Mouse (Mus musculus) lung, embryonic 15.5 days (tissue): ENCODE measurements around the gene Tmem91. TPM values are rescaled to one million over a fixed set of nuclear protein-coding genes. Genes with fewer than 3 reads are reported as not detected.

Source experiments
- ATAC-seq: fragments of 200-750 bp; cut with Nextera tagmentation; 2 replicates; pipeline ENCODE4 v1.8.0; 2017; ENCODE audit warnings: moderate number of reproducible peaks, borderline replicate concordance; ENCODE audit not compliant: low FRiP score, low TSS enrichment; ENCODE audit errors: extremely low read depth
- H3K27ac ChIP-seq: fragments of 300-500 bp; sonication (generic); 2 replicates; pipeline ENCODE4 v1.5.1; 2015; ENCODE audit warnings: moderate library complexity, mild to moderate bottlenecking, inconsistent platforms
- H3K27me3 ChIP-seq: fragments of 300-500 bp; sonication (generic); 2 replicates; pipeline ENCODE4 v1.6.1; 2015; ENCODE audit warnings: inconsistent platforms
- H3K36me3 ChIP-seq: fragments of 300-500 bp; sonication (generic); 2 replicates; pipeline ENCODE4 v1.6.1; 2015; ENCODE audit warnings: inconsistent platforms
- H3K4me1 ChIP-seq: fragments of 300-500 bp; sonication (generic); 2 replicates; pipeline ENCODE4 v1.6.1; 2015; ENCODE audit warnings: inconsistent platforms
- H3K4me2 ChIP-seq: fragments of 300-500 bp; sonication (generic); 2 replicates; pipeline ENCODE4 v1.6.1; 2015; ENCODE audit warnings: inconsistent platforms, mild to moderate bottlenecking, moderate library complexity
- H3K4me3 ChIP-seq: fragments of 300-500 bp; sonication (generic); 2 replicates; pipeline ENCODE4 v1.5.1; 2015; ENCODE audit warnings: mild to moderate bottlenecking, inconsistent platforms
- H3K9ac ChIP-seq: fragments of 300-500 bp; sonication (generic); 2 replicates; pipeline ENCODE4 v1.6.1; 2015; ENCODE audit warnings: inconsistent platforms
- H3K9me3 ChIP-seq: fragments of 300-500 bp; sonication (generic); 2 replicates; pipeline ENCODE4 v1.6.1; 2016; ENCODE audit warnings: inconsistent platforms
- WGBS: fragments of 180-500 bp; shearing (Covaris S2); methylation state at CpG from one replicate; pipeline ENCODE4 v1.1.7; 2015; 5-methylcytosine and 5-hydroxymethylcytosine counted together
- polyA plus RNA-seq: library from polyadenylated mRNA; unstranded; fragments of >200 nt; fragmentation: Nextera tagmentation; extraction: Ambion mirVana; gene quantifications from 2 replicates; pipeline ENCODE4 v1.2.1, GENCODE M21; 2015

Tmem91 gene
- polyA plus RNA-seq, 1 experiment from 2014 or later: 2.6 TPM

- ATAC-seq: peak; percentile 96
- under 1% methylated on average over 46 of the region's 46 CpGs for WGBS
- Histone ChIP-seq H3K27ac (peak within 1 kb of the TSS; percentile 86), H3K27me3 (peaks cover 8% of the 10 kb centered on the region), H3K4me2 (peak within 1 kb of the TSS; percentile 57), H3K9me3 (no peaks in the 10 kb centered on the region), H3K36me3 (no peaks in the 10 kb centered on the region), H3K4me1 (peaks cover 25% of the 10 kb centered on the region), H3K9ac (peak within 1 kb of the TSS; percentile 40), H3K4me3 (peak within 1 kb of the TSS; percentile 54)
Observed at GRCm38 (mm10) chr7:25680514-25681258, 5.7 kb upstream of the Tmem91 start, which contains the start of gene B9d2. Gene B9d2, plus strand, starts transcription at chr7:25680780.

GRCm38 (mm10) chr7:25679971-25680370, 5.0 kb upstream of the Tmem91 start:
- 2% methylated on average over 6 of the region's 6 CpGs for WGBS

DNA sequence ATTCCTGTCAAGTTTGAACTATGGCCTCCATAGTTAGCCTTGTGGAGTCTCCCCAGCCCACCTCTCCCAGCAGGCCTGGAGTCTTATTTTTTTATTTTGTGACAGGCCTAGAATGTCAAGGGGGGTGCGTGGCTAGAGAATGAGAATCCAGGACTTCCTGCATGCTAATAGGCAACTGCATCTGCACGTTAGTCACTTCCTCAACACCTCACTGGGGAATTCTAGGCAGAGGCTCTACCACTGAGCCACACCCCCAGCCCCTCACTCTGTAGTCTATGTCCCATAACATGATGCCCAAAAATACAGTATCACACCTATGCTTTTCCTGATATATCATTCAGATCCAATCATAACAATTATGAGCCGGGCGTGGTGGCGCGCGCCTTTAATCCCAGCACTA, 2.0 kb upstream of the Tmem91 start:
- H3K36me3 ChIP-seq: no peaks in the 10 kb centered on the region
- peak overlapping the region; percentile 32; the same call in 1 of the 2 replicates for H3K27ac ChIP-seq
- H3K4me2 ChIP-seq: no peak overlapping the region
- 88% methylated on average over 7 of the region's 7 CpGs for WGBS
- H3K27me3 ChIP-seq: peaks cover 35% of the 10 kb centered on the region
- peaks cover 32% of the 10 kb centered on the region for H3K4me1 ChIP-seq
- no peak for ATAC-seq
- no peak overlapping the region for H3K9ac ChIP-seq
- no peaks in the 10 kb centered on the region for H3K9me3 ChIP-seq
- no peak overlapping the region for H3K4me3 ChIP-seq

More at GRCm38 (mm10) chr7:25679971-25680370, 5.0 kb upstream of the Tmem91 start:
- Histone ChIP-seq H3K27ac (peak overlapping the region; percentile 86), H3K27me3 (peaks cover 15% of the 10 kb centered on the region), H3K4me1 (peaks cover 27% of the 10 kb centered on the region), H3K4me3 (peak overlapping the region; percentile 54), H3K9ac (no peak overlapping the region), H3K36me3 (no peaks in the 10 kb centered on the region), H3K9me3 (no peaks in the 10 kb centered on the region), H3K4me2 (peak overlapping the region; percentile 57)
- ATAC-seq: no peak

GRCm38 (mm10) chr7:25676085-25676781, 1.3 kb upstream of the Tmem91 start:
- peak overlapping the region; percentile 34 for H3K27ac ChIP-seq
- peak; percentile 26; the same call in 1 of the 2 replicates for ATAC-seq

DNA sequence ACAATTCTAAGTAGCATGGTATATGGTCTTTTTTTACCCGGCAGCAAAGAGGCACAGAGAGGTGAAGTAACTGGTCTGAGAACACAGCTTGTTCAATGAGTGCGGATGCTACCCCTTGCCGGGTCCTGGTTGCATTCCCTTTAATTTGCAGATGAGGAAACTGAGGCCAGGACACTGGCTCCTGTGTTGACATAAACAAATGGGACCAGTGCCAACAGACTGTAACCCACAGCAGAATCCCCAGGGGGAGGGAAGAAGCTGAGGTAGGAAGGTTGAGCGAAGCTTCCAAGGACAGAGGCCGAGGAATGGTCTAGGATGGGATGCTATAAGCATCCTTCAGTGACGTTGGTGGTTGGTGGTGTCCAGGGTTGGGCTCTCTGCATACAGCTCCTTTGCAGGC, 439 bp upstream of the Tmem91 start:
- no peak overlapping the region for H3K9ac ChIP-seq
- peaks cover 35% of the 10 kb centered on the region for H3K27me3 ChIP-seq
- peak overlapping the region; percentile 55; the same call in 1 of the 2 replicates for H3K4me2 ChIP-seq
- WGBS: 51% methylated on average over 6 of the region's 6 CpGs
- ATAC-seq: no peak
- no peak overlapping the region for H3K27ac ChIP-seq
- peak overlapping the region; percentile 25; the same call in 1 of the 2 replicates for H3K4me3 ChIP-seq
- H3K4me1 ChIP-seq: peaks cover 26% of the 10 kb centered on the region
- no peaks in the 10 kb centered on the region for H3K36me3 ChIP-seq
- H3K9me3 ChIP-seq: no peaks in the 10 kb centered on the region

More at GRCm38 (mm10) chr7:25676085-25676781, 1.3 kb upstream of the Tmem91 start:
- peaks cover 29% of the 10 kb centered on the region for H3K4me1 ChIP-seq
- H3K9ac ChIP-seq: no peak overlapping the region
- peak overlapping the region; percentile 3; the same call in 1 of the 2 replicates for H3K4me2 ChIP-seq
- no peaks in the 10 kb centered on the region for H3K9me3 ChIP-seq
- H3K36me3 ChIP-seq: no peaks in the 10 kb centered on the region
- no peak overlapping the region for H3K4me3 ChIP-seq
- WGBS: 30% methylated on average over 15 of the region's 15 CpGs
- H3K27me3 ChIP-seq: peaks cover 35% of the 10 kb centered on the region

- Histone ChIP-seq H3K4me2 (peak overlapping the region; percentile 55), H3K9me3 (no peaks in the 10 kb centered on the region), H3K27ac (no peak overlapping the region), H3K36me3 (no peaks in the 10 kb centered on the region), H3K4me3 (no peak overlapping the region), H3K9ac (0 out of 2 replicates have a peak overlapping the region, but pooled peaks have one; percentile 2), H3K4me1 (peaks cover 18% of the 10 kb centered on the region), H3K27me3 (peaks cover 35% of the 10 kb centered on the region)
- 22% methylated on average over 9 of the region's 9 CpGs for WGBS
- no peak for ATAC-seq
Observed at GRCm38 (mm10) chr7:25674297-25674696, 669 bp downstream of the Tmem91 start.

DNA sequence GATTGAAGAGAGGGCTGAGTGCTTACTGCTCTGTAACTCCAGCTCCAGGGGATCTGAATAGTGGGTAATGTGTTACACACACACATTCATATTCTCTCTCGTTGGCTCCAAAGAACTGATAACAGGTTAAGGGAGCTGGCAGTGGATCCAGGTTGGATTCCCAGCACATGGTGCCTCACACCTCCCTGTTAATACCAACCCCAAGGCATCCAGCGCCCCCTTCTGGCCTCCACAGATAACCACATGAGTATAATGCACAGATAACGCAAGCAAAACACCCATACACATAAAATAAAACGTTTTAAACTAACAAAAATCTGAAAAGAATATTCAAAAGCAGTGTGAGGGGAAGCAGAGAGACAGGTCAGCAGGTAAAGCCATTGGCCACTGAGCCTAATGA, 2.5 kb downstream of the Tmem91 start:
- Histone ChIP-seq H3K4me2 (no peak overlapping the region), H3K4me1 (peaks cover 18% of the 10 kb centered on the region), H3K27ac (no peak overlapping the region), H3K27me3 (peaks cover 31% of the 10 kb centered on the region), H3K4me3 (no peak overlapping the region), H3K36me3 (peaks cover 16% of the 10 kb centered on the region), H3K9ac (no peak overlapping the region), H3K9me3 (no peaks in the 10 kb centered on the region)
- 49% methylated on average over 4 of the region's 4 CpGs for WGBS
- no peak for ATAC-seq

GRCm38 (mm10) chr7:25671686-25672085, 3.3 kb downstream of the Tmem91 start:
- Histone ChIP-seq H3K27ac (no peak overlapping the region), H3K36me3 (peaks cover 16% of the 10 kb centered on the region), H3K4me2 (no peak overlapping the region), H3K9me3 (no peaks in the 10 kb centered on the region), H3K27me3 (peaks cover 31% of the 10 kb centered on the region), H3K4me3 (no peak overlapping the region), H3K4me1 (peaks cover 15% of the 10 kb centered on the region), H3K9ac (no peak overlapping the region)
- no peak for ATAC-seq
- 48% methylated on average over 2 of the region's 2 CpGs for WGBS

DNA sequence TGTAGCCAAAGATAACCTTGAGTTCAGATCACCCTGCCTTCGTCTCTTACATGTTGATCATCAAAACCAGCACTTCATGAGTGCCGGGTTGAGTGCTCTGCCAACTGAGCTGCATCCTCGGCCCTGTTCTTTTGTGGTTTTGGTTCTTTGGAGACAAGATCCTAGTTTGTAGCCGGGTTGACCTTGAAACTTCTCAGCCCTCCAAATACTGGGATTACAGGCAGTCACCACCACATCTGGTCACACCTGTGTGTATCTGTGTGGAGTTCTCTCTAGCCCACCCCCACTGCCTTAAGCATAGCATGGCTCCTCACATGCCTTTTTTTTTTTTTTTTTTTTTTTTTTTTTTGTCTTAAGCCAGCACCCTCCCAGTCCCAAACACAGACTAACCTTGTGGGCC, 4.9 kb downstream of the Tmem91 start:
- no peak overlapping the region for H3K4me2 ChIP-seq
- ATAC-seq: no peak
- H3K9me3 ChIP-seq: no peaks in the 10 kb centered on the region
- peaks cover 7% of the 10 kb centered on the region for H3K4me1 ChIP-seq
- peaks cover 21% of the 10 kb centered on the region for H3K27me3 ChIP-seq
- H3K27ac ChIP-seq: no peak overlapping the region
- H3K4me3 ChIP-seq: no peak overlapping the region
- peaks cover 25% of the 10 kb centered on the region for H3K36me3 ChIP-seq
- no peak overlapping the region for H3K9ac ChIP-seq
- WGBS: 87% methylated on average over 4 of the region's 4 CpGs

DNA sequence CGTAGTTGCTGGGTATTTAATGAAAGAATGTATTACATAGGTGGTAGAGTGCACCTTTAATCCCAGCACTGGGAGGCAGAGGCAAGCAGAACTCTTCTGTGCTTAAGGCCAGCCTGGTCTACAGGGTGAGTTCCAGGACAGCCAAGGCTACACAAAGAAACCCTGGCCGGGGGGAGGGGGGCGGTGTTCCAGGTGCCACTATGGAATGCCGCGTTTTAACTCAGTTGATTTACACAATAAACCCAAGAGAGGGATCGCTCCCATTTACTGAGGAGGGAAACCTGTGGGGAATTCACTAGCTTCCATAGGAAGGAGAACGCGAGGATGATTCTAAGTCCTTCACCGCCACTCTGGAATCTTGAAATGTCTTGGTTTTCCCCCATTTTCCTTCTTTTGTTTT, 5.3 kb downstream of the Tmem91 start:
- Histone ChIP-seq H3K9me3 (no peaks in the 10 kb centered on the region), H3K9ac (no peak overlapping the region), H3K36me3 (peaks cover 29% of the 10 kb centered on the region), H3K27ac (no peak overlapping the region), H3K4me1 (peaks cover 2% of the 10 kb centered on the region; the same call in 1 of the 2 replicates), H3K27me3 (peaks cover 16% of the 10 kb centered on the region), H3K4me3 (no peak overlapping the region), H3K4me2 (no peak overlapping the region)
- ATAC-seq: no peak
- WGBS: 78% methylated on average over 9 of the region's 9 CpGs

- peaks cover 12% of the 10 kb centered on the region for H3K27me3 ChIP-seq
- no peak overlapping the region for H3K4me3 ChIP-seq
- 91% methylated on average over 10 of the region's 10 CpGs for WGBS
- H3K4me1 ChIP-seq: no peaks in the 10 kb centered on the region
- no peak overlapping the region for H3K4me2 ChIP-seq
- no peak overlapping the region for H3K27ac ChIP-seq
- H3K36me3 ChIP-seq: peaks cover 34% of the 10 kb centered on the region
- no peak for ATAC-seq
- H3K9me3 ChIP-seq: no peaks in the 10 kb centered on the region
- H3K9ac ChIP-seq: no peak overlapping the region
Observed at GRCm38 (mm10) chr7:25669158-25669557, 5.8 kb downstream of the Tmem91 start.

DNA sequence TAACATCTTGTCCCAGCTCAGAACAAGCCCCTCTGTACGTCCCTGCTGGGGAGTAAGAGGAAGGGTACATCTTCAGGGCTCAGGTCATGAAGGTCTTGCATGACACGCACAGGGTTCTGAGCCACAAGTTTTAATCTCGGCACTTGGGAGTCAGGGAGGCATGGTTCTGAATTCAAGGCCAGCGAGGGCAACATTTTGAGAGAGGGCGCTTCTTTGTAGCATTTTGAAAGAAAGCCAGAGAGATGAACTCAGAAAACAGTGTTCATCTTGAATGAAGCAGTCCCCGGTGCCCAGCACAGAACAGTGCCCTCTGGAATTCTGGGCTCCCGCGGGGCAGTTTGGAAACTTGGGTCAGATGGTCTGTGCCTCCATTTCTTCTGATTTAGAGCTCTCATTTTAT, 8.6 kb downstream of the Tmem91 start:
- Histone ChIP-seq H3K27me3 (no peaks in the 10 kb centered on the region), H3K4me1 (no peaks in the 10 kb centered on the region), H3K27ac (no peak overlapping the region), H3K4me2 (no peak overlapping the region), H3K9ac (no peak overlapping the region), H3K9me3 (no peaks in the 10 kb centered on the region), H3K36me3 (peaks cover 44% of the 10 kb centered on the region), H3K4me3 (no peak overlapping the region)
- 91% methylated on average over 8 of the region's 8 CpGs for WGBS
- no peak for ATAC-seq
